Mouse (Mus musculus) spleen, postnatal 4 days (tissue): ENCODE data around the gene Rab8b.
A peak's percentile ranks its signal among the peaks of the same experiment; 100 is the strongest.
"Not testable (repeated sequence)": the region's sequence is repeated elsewhere in the genome, so short reads cannot be mapped to it uniquely, and the experiment has no call there.

Source experiments
- DNase-seq, 2 experiments: peaks; one replicate each; pipeline ENCODE4 v3.0.0; 2022; ENCODE audit warnings: low spot score in 2 of 2

The Rab8b gene

DNA sequence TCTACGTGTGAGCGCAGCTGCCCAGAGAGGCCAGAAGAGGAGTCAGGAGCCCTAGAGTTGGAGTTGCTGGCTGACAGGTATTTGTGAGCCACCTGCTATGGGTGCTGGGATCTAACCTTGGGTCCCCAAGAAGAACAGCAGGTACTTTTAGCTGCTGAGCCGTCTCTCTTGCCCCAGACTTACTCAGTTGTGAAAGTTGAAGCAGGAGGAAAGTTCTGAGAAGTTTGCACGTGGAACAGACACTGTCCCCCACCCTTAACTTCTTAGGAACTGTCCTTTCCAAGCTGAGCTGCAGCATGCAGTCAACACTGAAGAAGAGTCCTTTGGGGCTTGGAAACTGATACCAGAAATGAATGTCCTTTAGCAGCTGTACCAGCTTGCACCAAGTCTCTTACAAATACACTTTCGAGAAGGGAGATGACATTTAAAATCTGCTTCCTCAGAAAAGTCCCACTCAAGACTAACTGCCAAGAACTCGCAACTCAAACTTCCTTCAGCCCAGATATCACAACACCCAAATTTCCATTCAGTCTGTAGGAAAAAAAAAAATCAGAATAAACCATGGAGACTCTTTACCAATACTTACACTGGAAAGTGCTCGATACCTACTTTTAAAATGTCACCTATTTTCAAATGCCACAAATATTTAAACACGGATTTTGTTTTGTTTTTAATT lies 2.1 kb downstream of the Rab8b start:
- DNase-seq = no peak

- DNase-seq = peak in 1 of 2 experiments; percentile 45
These were observed 3.4 kb downstream of the Rab8b start for GRCm38 (mm10) chr9:66915869-66916785.

- DNase-seq = no peak
These were observed 4.1 kb downstream of the Rab8b start for GRCm38 (mm10) chr9:66915401-66915800.

- DNase-seq = no peak
These were observed 4.9 kb downstream of the Rab8b start for GRCm38 (mm10) chr9:66914540-66914939.

GRCm38 (mm10) chr9:66913254-66913934 lies 6.1 kb downstream of the Rab8b start:
- DNase-seq = not testable (repeated sequence)

DNA sequence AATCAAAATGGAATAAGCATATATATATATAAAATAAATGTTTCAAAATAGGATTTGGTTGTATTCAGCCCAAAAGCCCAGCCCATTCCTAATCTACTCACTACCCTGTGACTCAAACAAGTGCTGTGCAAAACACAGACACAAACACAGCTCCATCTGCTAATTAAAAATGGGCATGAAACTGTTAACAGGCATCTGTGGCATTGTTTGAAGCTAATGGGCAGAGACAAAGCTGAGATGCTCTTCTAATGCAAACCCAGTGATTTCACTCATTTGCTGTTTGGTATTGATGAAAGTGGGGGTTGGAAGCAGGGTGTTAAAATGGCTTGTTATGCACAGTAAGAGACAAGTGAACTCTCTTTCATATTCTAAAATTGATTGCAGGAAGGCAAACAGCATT lies 7.2 kb downstream of the Rab8b start:
- no peak for DNase-seq

DNA sequence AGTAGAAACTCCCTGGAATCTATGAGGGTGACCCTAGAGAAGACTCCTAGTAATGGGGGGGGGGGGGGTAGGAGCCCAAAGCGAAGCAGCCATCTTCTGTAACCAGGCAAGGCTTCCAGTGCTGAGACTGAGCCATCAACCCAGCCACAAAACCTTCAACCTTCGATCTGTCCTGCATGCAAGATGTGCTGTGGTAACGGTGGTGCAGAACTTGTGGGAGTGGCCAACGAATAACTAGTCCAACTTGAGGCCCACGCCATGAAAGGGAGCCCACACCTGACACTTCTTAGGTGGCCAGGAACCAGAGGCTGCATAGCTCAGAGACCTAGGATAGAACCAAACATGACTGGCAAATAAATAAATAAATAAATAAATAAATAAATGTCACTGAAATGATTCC lies 8.8 kb downstream of the Rab8b start:
- DNase-seq = no peak

GRCm38 (mm10) chr9:66909922-66910321 lies 9.6 kb downstream of the Rab8b start:
- DNase-seq = no peak

GRCm38 (mm10) chr9:66907746-66908397 lies 11.6 kb downstream of the Rab8b start:
- DNase-seq = no peak

- peak in 1 of 2 experiments; percentile 56 for DNase-seq
These were observed 12.4 kb downstream of the Rab8b start for GRCm38 (mm10) chr9:66907126-66907525.

- DNase-seq = no peak
These were observed 13.5 kb downstream of the Rab8b start for GRCm38 (mm10) chr9:66905990-66906389.

GRCm38 (mm10) chr9:66899526-66899925 lies 20.0 kb downstream of the Rab8b start:
- no peak for DNase-seq

DNA sequence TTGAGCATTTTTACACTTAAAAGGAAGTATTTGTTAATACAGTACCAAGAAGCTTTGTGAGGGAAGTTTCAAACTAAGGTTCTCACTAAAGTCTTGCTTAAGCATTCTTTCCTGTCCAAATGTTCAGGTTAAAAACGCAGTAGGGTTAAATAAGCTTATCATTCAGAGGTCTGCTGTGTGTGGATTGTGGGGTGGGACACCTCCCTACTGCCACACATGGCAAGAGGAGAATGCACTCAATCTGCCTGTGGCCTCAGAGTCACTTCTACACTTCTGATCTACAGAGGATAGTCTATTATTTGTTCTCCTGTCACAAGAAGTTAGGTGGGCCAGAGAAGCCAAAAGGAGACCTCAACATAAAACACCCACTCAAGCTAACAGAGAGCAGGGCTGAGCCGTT lies 20.4 kb downstream of the Rab8b start:
- DNase-seq = no peak

GRCm38 (mm10) chr9:66897851-66898250 lies 21.6 kb downstream of the Rab8b start:
- no peak for DNase-seq

DNA sequence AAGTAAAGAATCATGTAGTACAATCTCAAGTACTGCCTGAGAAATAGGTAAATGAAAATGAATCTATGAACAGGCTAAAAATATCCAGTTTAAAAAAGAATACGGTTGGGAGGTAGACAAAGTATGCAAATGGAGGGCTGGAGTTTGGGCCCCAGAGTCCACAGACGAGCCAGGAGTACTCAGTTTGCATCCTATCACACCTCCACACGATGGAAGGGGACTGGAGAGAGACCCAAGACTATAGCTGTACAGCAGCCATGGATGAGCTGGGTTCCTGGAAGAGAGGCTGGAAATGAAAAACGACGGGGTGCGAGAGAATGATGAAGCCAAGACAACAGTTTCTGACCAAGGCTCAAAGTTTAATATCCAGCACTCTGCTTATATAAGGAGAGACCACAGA lies 22.5 kb downstream of the Rab8b start:
- DNase-seq = no peak

DNA sequence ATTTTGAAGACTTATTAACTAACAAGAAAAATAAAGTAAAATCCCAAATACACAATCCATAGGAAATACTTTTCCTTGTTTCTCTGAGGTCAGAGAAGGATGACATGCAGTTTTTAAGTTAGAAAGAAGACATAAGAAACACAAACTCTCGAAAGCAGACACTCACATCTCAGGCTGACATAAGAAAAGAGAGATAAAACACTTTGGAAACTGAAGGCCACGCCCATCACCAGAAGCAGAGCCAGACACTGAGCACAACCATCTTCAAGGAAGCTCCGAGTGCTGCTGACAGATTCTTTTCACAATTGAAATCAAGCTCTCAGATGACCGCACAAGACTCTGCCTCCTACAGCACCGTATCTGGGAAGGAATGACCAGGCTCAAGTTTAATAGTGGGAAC lies 23.5 kb downstream of the Rab8b start:
- peak in 1 of 2 experiments; percentile 54 for DNase-seq

DNA sequence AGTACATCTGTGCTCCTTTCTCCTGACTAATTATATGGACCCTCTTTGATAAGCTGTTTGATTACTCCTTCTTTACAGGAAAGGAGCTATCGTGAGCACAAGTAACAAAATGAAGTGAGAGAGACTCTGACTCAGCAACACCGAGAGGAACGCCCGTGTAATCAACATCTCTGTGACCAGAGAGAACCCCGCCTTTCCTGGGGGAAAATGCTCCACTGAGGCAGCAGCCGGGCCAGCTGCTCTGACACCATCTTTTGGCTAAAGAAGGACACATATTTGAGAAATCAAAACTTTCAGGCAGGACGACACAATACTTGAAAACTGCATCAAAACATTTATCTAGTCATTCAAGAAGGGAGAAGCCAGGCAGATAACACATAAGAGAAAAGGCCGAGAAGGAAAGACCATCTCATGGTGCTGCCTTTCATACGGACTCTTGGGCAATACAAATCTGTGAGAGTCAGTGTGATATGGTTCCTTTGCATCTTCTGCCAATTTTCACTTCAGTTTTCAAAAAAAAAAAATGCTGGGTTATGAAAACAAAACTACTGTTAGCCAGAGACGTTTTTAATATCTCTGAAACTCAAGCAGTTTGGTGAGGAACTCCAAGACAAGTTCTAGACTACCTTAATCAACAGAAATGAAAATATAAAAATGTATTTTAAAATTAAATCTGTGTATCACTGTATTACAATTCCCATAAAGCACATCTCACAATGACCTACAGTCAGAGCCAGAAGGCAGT lies 24.3 kb downstream of the Rab8b start:
- peak in 1 of 2 experiments; percentile 58 for DNase-seq

DNA sequence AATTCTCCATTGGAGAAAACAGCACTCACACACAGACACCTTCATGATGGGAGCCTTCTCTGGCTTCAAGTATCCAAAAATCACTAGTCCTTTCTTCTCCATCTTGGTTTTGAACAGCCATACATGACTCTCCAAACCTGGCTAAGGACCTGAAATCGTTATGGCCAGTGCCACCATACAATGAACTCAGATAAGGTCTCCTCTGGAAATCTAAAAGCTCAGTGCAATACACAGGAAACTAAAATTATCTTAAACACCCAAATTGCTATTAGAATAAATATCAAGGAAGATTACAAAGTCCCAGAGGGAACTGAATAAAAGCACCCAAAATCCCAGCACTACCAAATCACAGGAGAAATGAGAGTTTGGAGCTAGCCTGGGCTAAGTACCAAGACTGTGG lies 25.1 kb downstream of the Rab8b start:
- DNase-seq = no peak

DNA sequence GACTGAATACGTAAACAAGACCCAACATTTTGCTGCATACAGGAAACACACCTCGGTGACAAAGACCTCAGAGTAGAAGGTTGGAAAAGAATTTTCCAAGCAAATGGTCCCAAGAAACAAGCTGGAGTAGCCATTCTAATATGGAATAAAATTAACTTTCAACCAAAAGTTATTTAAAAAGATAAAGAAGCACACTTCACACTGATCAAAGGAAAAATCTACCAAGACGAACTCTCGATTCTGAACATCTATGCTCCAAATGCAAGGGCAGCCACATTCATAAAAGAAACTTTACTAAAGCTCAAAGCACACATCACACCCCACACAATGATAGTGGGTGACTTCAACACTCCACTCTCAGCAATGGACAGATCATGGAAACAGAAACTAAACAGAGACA lies 27.0 kb downstream of the Rab8b start:
- not testable (repeated sequence) for DNase-seq

- no peak for DNase-seq
These were observed 31.4 kb downstream of the Rab8b start for GRCm38 (mm10) chr9:66887960-66888610.
